Mouse (Mus musculus) c-Kit-positive CD71-positive TER-119-negative erythroid progenitor cells, embryonic 14.5 days (primary cell): ENCODE results near the gene Flrt1.
A peak's percentile ranks its signal among the peaks of the same experiment; 100 is the strongest.
"Not testable (repeated sequence)": the region's sequence is repeated elsewhere in the genome, so short reads cannot be mapped to it uniquely, and the experiment has no call there.

Source experiments
- DNase-seq: peaks from one replicate; pipeline ENCODE4 v3.0.0-alpha.2; 2013; ENCODE audit warnings: low read depth

The Flrt1 gene

DNA sequence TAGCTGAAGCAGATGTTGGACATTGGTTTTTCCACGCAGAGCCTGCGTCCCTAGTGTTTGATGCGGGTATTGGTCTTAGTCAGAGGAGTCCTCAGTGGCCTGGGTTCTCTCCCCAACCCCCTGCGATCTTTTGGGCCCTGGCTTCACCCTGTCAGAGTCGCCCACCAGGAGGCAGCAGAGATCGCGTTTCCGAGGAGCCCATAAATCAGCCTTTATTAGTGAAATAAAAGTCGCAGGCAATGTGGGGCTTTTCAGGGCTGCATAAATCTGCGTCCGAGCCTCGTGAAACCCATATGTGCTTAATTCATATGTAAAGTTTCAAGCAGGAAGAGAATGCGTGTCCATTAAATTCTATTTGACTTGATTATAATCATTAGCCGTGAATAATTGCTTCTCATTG lies 37.4 kb downstream of the Flrt1 start:
- DNase-seq: peak; percentile 61

DNA sequence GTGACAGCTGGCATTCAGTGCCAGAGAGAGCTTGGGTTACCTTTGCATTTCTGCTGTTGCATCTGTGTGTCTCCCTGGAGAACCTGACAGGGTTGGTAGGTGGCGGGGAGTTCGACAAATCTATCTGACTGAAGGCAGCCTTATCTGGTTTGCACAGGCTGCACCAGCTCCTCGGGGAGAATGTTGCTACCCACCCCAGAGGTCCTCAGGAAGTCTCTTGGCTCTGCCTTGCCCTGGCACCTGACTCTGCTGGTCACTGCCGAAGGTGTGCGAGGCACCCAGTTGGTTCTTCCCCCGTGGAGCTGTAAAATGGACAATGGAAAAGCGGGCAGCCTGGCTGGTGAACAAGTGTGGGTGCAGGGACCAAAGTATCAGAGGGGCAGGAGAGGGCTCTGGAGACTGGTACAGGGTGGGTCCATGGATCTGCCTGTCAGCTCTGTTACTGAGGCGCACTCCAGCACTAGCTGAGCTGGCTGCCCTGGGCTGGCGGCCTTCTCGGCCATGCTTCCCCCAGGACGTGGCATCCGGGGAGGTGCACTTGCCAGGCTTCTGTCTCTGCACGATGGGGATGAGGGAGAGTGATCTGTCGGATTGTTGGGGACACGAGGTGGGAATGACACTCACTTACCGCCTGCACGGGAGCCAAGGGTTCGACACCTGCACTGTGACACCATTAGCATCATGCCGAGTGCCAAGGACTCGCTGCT lies 38.0 kb downstream of the Flrt1 start:
- peak; percentile 47 for DNase-seq

DNA sequence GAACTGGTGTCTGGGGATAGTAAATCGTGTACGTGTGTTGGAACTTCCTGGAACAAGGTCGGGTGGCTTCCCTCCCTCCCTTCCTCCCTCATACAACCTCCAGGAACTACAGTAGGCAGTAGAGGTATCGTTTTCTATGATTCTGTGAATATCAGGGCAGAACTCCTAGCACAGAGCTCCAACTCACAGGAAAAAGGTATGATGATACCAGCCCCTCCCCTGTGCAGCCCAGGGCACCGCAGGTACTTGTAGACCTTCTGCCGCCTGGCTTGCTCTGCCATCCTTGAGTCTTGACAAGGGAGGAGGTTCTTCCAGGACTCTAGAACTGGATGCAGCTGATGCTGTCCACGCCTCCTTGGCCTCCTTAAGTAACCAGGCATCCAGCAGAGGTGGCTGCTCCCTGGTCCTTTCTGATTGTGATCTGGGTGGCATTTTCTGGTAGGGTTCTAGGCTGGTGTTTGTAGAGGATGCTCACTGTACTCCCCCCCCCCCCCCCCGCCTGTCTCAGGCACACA lies 38.6 kb downstream of the Flrt1 start:
- DNase-seq: no peak

DNA sequence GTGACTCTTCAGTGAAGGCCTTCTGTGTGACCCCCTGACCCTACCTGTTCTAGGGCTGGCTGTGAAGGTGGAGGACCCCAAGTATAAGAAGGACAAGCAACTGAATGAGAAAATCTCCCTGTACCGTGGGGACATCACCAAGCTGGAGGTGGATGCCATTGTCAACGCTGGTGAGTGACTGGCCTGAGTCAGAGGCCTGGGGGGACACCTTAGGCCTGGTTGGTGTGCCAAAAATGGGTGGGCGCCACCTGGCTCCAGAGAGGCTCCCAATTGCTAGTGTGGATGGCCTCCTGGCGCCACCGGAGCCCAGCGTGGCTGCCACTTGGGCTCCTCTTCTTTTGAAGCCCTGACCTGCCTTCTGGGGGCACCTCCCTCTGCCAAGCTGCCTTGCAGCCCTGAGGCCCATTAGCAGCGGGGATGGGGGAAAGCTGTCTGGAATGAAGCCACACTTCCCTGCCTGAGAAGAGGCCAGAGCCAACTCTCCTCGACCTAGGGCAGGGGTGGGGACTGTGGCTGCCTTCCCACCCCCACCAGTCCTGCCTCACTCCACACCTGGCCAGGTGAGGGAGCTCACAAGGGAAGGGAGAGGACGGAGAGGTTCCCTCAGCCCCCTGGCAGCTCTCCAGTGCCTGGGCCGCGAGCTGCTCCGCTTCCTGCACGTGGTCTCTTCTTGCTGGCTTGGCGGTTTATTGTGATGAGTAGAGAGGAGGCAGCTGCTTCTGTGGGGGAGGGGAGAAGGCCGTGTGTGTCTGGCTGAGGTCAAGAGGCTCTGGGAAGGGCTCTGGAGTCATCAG lies 39.3 kb downstream of the Flrt1 start:
- no peak for DNase-seq

DNA sequence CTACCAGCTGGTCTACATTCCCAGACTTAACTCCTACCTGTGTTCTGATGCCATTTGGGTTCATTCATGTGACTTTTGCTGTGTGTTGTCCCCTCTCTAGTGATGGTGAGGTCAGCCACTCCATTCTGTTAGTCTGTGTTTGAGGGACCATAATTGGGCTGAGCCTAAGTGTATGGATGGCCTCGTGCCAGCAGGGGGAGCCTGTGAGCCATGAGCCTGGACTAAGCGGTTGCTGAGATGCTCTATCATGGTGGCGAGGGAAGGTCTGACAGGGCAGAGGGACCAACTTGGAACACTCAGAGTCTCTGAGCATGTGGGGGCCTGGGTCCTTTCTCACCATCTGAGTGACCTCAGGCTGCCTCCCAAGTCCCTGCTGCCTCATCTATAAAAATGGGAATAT lies 41.0 kb downstream of the Flrt1 start:
- peak; percentile 73 for DNase-seq

DNA sequence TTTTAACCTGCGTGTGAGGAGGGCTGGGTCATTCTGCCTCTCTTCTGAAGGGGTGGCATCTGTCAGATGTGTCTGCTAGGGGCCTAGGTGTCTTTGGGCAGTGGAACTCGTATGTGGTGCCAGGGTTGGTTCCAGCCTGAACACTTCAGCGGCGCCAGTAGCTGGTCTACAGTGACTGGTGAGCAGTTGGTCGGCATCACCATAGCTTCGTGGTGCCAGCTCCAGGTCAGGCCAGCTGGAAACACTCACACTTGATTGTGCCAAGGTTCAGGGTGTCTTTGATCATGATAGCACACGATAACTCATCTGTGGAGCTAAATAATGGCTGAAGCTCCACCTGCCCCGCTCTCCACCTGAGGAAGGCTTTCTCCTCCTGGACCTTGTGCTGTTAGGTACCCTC lies 42.6 kb downstream of the Flrt1 start:
- no peak for DNase-seq

DNA sequence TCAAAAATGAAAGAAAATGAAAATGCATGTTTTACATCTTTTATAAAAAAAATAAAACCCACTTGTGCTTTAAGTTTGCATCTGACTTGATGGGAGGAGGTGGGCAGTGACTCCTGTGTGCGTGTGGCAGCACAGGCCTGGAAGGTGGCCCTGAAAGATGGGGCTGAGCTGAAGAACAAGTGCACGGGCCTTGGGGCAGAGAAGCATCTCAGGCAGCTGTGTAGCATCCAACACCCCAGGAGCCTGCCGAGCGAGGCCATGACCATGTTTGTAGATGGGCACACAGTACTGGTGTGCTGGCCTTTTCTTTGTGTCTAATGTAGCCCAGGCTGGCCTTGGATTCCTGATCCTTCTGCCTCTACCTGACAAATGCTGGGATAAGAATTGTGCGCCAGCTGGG lies 43.4 kb downstream of the Flrt1 start:
- no peak for DNase-seq

DNA sequence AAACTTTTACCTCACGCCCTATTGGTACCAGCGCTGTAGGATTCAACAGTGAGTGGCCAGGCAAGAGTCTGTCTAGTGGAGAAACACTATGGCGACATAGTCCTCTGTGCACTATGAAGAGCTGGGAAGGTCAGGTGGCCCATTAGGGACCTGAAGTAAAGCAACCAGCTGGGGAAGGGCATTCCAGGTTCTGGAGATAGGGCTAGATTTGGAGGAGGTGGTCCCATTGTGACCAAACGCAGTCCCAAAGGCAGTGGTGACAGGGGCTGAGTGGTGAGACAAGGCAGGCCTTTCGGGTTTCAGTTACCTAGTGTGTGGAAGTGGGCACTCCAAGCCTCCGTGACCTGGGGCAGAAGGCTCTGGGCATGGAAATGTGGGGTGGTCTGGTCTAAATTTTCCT lies 47.0 kb downstream of the Flrt1 start:
- no peak for DNase-seq

DNA sequence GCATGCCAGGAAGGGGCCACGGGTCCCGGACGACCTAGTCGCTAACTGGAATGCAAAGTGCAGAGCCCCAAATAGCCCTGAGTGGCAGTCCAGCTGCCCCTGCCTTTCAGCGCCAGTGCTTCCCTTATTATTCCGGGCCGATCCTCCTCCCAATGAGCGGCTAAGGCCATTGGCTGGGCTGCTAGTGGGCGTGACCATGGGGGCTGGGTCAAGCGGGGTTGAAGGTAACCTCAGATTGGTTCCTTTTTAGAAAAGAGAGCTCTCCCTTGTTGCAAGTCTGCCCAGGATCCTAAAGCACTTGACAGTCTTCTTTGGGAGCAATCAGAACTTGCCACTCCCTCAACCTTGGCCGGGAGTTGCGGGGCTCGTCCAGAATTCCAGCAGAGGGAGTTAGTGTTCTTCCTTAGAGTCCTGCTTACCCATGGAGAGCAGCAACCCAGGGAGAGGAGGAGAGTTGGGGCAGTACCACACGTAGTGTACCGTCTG lies 47.8 kb downstream of the Flrt1 start:
- DNase-seq: peak; percentile 84

DNA sequence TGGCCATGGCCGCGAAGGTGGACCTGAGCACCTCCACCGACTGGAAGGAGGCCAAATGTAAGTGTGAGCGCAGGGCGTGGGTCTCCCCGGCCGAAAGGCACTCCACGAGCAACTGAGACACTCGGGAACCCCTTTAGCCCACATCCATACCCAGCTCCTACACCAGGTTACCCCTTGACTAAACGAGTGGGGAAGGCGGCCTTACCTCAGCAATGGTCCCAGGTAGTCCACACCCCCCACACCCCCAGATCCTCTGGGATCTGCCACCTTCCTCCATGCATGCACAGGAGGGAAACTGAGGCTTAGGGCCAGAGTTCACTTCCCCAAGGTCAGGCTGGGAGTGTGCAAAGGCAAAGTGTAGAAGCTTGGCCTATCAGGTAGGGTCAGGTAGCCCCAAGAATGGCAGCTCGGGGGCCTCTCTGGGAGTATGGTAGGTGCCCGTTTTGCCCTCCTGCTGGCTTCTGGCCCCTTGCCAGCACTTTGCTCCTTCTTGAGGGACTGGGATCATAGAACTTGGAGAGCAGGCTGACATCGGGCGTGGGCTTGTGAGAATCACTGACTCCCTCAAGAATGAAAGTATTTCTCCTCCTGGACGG lies 48.3 kb downstream of the Flrt1 start:
- DNase-seq: no peak

DNA sequence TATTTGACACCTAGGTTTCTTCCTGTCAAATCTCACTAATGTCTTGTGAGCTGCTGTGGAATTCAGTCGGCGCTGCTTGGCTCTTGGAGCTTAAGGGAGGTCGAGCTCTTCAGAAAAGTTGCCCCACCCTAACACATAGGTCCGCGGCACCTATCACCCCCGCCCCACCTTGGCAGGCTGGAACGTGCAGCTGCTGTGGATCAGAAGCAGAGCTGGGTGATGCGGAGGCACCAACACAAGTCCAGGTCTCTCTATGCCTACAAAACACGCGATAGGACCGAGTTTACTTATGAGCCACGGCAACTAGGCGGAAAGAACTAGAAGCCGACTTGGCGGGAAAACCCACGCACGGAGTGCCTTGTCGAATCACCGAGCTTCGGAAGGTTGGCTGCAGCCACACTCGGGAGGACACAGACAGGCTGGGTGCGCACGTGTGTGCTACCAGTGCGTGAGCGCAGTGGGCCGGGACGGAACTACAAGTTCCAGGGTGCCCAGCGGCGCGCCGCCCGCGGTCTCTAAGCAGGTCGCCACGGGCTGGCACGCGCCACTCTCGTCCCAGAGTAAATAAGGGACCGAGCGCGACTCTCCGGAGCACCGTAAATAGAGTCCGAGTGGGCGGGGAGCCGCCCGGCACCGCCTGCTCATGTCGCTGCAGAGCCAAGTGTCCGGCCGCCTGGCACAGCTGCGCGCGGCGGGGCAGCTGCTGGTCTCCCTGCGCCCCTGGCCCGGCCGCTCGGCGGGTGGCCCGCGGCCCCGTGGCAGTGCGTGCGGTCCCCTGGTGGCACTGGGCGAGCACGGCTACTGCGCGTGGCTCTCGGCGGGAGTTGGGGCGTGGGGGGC lies 49.1 kb downstream of the Flrt1 start, which contains the start of gene Macrod1:
TSS of gene Macrod1 (plus strand) at position 563 of the 840 bp plus-strand sequence.
- DNase-seq: peak; percentile 62

DNA sequence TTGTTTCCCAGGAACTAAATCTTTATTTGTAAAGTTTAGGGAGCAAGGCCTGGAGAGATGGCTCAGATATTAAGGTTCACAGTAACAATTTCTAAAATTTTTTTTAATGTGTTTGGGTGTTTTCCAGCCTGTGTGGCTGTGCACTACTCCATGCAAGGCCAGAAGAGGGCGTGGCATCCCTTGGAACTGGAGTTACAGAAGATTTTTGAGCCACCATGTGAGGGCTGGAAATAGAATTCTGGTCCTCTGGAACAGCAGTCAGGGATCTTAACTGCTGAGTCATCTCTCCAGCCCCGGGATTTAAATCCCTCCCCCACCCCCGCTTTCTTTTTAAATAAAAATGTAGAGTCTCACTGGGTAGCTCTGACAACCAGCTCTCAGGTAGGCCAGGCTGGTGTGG lies 50.4 kb downstream of the Flrt1 start:
- DNase-seq: no peak

DNA sequence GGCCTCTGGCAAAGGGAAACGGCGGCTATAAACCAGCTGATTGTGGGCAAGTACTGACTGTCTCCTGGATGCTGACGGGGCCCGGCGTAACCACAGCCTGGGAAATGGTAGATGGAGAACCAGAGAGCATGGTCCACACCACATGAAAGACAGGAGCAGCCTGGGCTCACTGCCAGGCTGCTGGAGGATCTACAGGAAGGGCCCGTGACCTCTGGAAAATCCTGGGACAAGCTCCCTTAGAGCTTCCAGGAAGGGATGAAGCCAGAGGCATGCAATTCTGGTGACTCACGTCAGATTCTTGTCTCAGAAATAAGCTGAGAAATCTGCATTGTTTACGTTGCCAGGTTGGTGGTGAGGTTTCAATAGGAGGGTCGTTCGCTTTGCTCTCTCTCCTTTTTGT lies 50.8 kb downstream of the Flrt1 start:
- DNase-seq: no peak

DNA sequence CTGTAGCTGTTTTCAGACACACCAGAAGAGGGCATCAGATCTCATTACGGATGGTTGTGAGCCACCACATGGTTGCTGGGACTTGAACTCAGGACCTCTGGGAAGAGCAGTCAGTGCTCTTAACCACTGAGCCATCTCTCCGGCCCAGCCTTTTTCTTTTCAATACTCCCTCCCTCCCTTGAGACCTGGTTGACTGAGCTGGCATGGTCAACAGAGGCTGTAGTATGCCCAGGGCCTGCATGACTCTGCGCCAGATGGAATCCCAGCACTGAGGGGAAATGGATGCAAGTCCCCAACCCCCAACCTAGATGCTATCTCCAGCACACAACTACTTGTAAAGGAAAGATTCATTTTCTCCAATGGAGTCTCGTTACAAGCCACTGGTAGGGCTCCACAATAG lies 52.1 kb downstream of the Flrt1 start:
- not testable (repeated sequence) for DNase-seq

DNA sequence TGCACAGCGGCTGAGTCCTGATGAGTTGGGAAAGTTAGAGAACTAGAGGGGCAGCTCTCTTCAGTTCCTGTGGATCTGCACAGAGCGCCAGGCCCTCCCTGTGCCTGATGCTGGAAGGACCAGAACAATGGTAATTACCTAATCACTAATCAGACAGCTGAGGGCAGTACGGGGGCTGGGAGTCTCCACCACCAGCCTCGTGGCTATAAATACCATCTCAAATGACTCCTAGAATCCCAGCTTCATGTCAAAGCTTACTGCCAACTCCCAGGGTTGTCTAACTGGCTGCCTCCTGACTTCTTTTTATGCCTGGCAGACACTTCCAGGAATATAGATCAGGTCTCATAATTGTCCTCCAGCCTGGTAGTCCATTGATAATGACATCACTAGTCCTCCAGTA lies 60.8 kb downstream of the Flrt1 start:
- no peak for DNase-seq

DNA sequence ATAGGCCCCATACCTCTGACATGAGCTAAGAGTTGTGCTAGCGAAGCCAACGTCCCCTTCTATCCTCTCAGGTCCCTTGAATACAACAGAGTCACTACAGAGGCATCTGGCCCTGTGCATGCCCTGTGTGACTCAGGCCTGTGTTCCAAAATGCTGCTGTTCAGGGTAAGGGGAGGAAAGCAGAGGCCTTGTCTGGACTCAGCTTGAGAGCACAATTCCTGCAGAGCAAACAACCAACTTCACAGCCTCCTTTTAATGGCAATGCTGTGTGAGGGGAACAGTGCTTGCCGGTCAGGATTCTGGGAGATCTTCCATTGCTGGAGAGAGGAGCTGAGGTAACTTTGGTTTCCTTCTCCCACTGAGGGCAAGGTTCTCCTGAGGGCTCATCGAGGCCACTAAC lies 61.2 kb downstream of the Flrt1 start:
- DNase-seq: no peak
